ENCODE assay signal across 8 mouse cellular contexts in the genomic region with DNA sequence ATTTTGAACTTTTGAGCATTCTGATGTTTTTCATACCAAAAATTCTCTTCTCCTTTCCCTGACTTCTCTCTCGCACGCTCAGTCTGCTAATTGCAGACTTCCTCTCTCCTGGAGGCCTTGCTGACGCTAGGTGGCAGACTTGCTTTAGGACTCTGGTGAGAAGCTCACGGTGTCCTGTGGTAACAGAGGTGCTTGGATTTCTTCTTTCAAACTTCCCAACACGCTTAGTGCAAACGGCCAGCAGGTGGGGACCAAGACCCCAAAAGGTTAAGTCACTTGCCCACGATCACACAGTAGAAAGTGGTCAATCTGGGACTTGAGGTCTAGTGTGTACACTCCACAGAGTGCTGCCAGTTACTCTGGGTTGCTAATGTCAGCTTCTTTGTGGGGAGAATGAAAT. TPM values are rescaled to one million over a fixed set of nuclear protein-coding genes. Genes with fewer than 3 reads are reported as not detected.
DNase-seq lines count a peak whose midpoint lies in the region; ATAC-seq and TF ChIP-seq lines count a peak whose summit lies in the region.
"Had no signal": no experiment of that assay in that cellular context is flagged by ENCODE, and none has a peak within 500 bp of the region (broad histone marks: within the 10 kb centered on the region; RNA-seq: fewer than 3 reads in every experiment).

No protein-coding gene starts in this region.

- H3K27me3 ChIP-seq in kidney, embryonic 14.5 days (ENCODE audit: control insufficient read depth, insufficient read depth, low read length): no peaks in the 10 kb centered on the region
- no peaks in the 10 kb centered on the region for H3K27me3 ChIP-seq in limb, embryonic 14.5 days (ENCODE audit: control insufficient read depth, insufficient read depth, low read length)
- H3K27me3 ChIP-seq in stomach, embryonic 15.5 days (replicated peaks): no peaks in the 10 kb centered on the region
- H3K27me3 ChIP-seq: liver, embryonic 15.5 days had no signal

- peak; percentile 28 for DNase-seq in T-cell, adult 2 months (ENCODE audit: low spot score)
- DNase-seq in cerebellum, postnatal 10 days: peak; percentile 87
- DNase-seq in frontal cortex, postnatal 36 days (ENCODE audit: low spot score in 2 of 2): peak; percentile 62 to 70
- peak; percentile 80 for DNase-seq in limb, embryonic 14.5 days (ENCODE audit: low spot score)
- peak; percentile 59 for DNase-seq in neural tube, embryonic 10.5 days (ENCODE audit: extremely low spot score, low spot score)

- no peak overlapping the region for H3K4me3 ChIP-seq in kidney, embryonic 14.5 days (ENCODE audit: low read length)
- H3K4me3 ChIP-seq in limb, embryonic 14.5 days (replicated peaks; ENCODE audit: low read length): no peak overlapping the region
- H3K4me3 ChIP-seq in stomach, embryonic 15.5 days (replicated peaks): no peak overlapping the region
- H3K4me3 ChIP-seq: liver, embryonic 15.5 days had no signal

- no peak overlapping the region for H3K9ac ChIP-seq in kidney, embryonic 14.5 days (ENCODE audit: low read depth, low read length)
- H3K9ac ChIP-seq in limb, embryonic 14.5 days (ENCODE audit: low read depth, low read length, severe bottlenecking): no peak overlapping the region
- no peak overlapping the region for H3K9ac ChIP-seq in stomach, embryonic 15.5 days
- H3K9ac ChIP-seq: liver, embryonic 15.5 days had no signal

- WGBS in kidney, embryonic 14.5 days: 7% methylated on average over 7 of the region's 7 CpGs
- 9% methylated on average over 7 of the region's 7 CpGs for WGBS in limb, embryonic 14.5 days
- 14% methylated on average over 7 of the region's 7 CpGs for WGBS in stomach, embryonic 15.5 days

- no peak overlapping the region for H3K27ac ChIP-seq in kidney, embryonic 14.5 days (ENCODE audit: low read depth, low read length)
- H3K27ac ChIP-seq in limb, embryonic 14.5 days (replicated peaks; ENCODE audit: low read depth, low read length): no peak overlapping the region
- H3K27ac ChIP-seq in stomach, embryonic 15.5 days: no peak overlapping the region
- H3K27ac ChIP-seq: liver, embryonic 15.5 days had no signal

- H3K4me1 ChIP-seq in kidney, embryonic 14.5 days (ENCODE audit: control insufficient read depth, insufficient read depth, low read length): no peaks in the 10 kb centered on the region
- H3K4me1 ChIP-seq in limb, embryonic 14.5 days (ENCODE audit: control insufficient read depth, insufficient read depth, low read length): 0 out of 2 replicates have a peak, but pooled peaks cover 2% of the 10 kb centered on the region
- H3K4me1 ChIP-seq in stomach, embryonic 15.5 days: no peaks in the 10 kb centered on the region
- H3K4me1 ChIP-seq: liver, embryonic 15.5 days had no signal

- peak; percentile 72; the same call in 1 of the 2 replicates for ATAC-seq in kidney, embryonic 14.5 days (ENCODE audit: low FRiP score, low TSS enrichment)
- ATAC-seq in limb, embryonic 14.5 days (ENCODE audit: low FRiP score, low read depth): peak; percentile 67; the same call in 1 of the 2 replicates
- ATAC-seq in stomach, embryonic 15.5 days (ENCODE audit: insufficient read depth, low FRiP score, low read depth): peak; percentile 68

- TF ChIP-seq POLR2A in limb, embryonic 14.5 days (IDR thresholded peaks at IDR 0.05; ENCODE audit: borderline replicate concordance, extremely low read depth, insufficient read depth, insufficient read length): no peak

- H3K4me2 ChIP-seq in kidney, embryonic 14.5 days (replicated peaks; ENCODE audit: low read depth, low read length): no peak overlapping the region
- no peak overlapping the region for H3K4me2 ChIP-seq in limb, embryonic 14.5 days (replicated peaks; ENCODE audit: low read depth, low read length, severe bottlenecking)
- no peak overlapping the region for H3K4me2 ChIP-seq in stomach, embryonic 15.5 days
- H3K4me2 ChIP-seq: liver, embryonic 15.5 days had no signal

- peaks cover 34% of the 10 kb centered on the region for H3K36me3 ChIP-seq in kidney, embryonic 14.5 days (ENCODE audit: control insufficient read depth, insufficient read depth, low read length)
- H3K36me3 ChIP-seq in limb, embryonic 14.5 days (ENCODE audit: control insufficient read depth, insufficient read depth, low read length): peaks cover 40% of the 10 kb centered on the region
- H3K36me3 ChIP-seq in stomach, embryonic 15.5 days: 0 out of 2 replicates have a peak, but pooled peaks cover 8% of the 10 kb centered on the region

- no peaks in the 10 kb centered on the region for H3K9me3 ChIP-seq in kidney, embryonic 14.5 days (ENCODE audit: control insufficient read depth, low read length)
- no peaks in the 10 kb centered on the region for H3K9me3 ChIP-seq in limb, embryonic 14.5 days (ENCODE audit: control insufficient read depth, low read length)
- H3K9me3 ChIP-seq in stomach, embryonic 15.5 days: no peaks in the 10 kb centered on the region
- H3K9me3 ChIP-seq: liver, embryonic 15.5 days had no signal

RNA-seq across cellular contexts. Expression of gene Zkscan6, which starts 13.9 kb away (rescaled TPM):
- 10.4 and 13.4 TPM in 2 replicates for polyA plus RNA-seq in kidney, embryonic 14.5 days (2014; fragmentation: Nextera tagmentation; extraction: Ambion mirVana)
- polyA plus RNA-seq in limb, embryonic 14.5 days (2012; rRNA removed): 6.7 and 7.7 TPM in 2 replicates
- 14.5 and 14.9 TPM in 2 replicates for polyA plus RNA-seq in limb, embryonic 14.5 days (2014; fragmentation: Nextera tagmentation; extraction: Ambion mirVana)
- polyA plus RNA-seq in stomach, embryonic 15.5 days (2015; fragmentation: Nextera tagmentation; extraction: Ambion mirVana): 12.8 and 14.7 TPM in 2 replicates

RNA-seq across cellular contexts. Expression of gene Map2k4, which starts 32.8 kb away (rescaled TPM):
- polyA plus RNA-seq in kidney, embryonic 14.5 days (2014; fragmentation: Nextera tagmentation; extraction: Ambion mirVana): 58.0 and 82.5 TPM in 2 replicates
- polyA plus RNA-seq in limb, embryonic 14.5 days (2012; rRNA removed): 39.0 and 40.2 TPM in 2 replicates
- 68.8 and 69.6 TPM in 2 replicates for polyA plus RNA-seq in limb, embryonic 14.5 days (2014; fragmentation: Nextera tagmentation; extraction: Ambion mirVana)
- polyA plus RNA-seq in stomach, embryonic 15.5 days (2015; fragmentation: Nextera tagmentation; extraction: Ambion mirVana): 54.0 and 55.3 TPM in 2 replicates

Comparison
In these comparisons a context has a peak if more than half of its experiments do, and no peak if none do; other contexts are left out.
1. DNase-seq: peak in every context shown above with its lines; median percentile 87 in cerebellum, postnatal 10 days; 80 in limb, embryonic 14.5 days; 66 in frontal cortex, postnatal 36 days; 59 in neural tube, embryonic 10.5 days; 28 in T-cell, adult 2 months.